Mouse (Mus musculus): Measurements from ENCODE around the gene Echdc1. TPM values are rescaled to one million over a fixed set of nuclear protein-coding genes. Genes with fewer than 3 reads are reported as not detected.

Gene Echdc1
- polyA plus RNA-seq, 1 experiment from 2014 or later, result 20.3 TPM

DNA sequence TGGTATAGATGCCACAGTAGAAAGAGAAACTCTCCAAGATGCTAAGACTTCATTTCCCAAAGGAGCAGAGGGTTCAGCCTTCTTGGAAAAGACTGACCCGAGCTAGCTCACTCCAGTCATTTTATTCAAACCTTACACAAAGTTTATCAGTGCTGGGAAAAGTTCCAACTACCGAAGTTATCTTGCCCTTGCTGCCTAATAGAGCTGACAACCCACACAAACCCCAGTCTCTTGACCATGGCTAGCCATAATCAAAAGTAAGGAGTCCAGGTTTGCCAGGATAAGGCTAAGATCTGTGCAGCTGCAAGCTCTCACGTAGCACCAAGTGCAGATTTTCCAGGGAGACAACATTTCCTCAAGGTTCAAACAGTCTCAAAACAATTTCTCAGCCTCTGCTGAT, 39.6 kb downstream of the Echdc1 start:
- Histone ChIP-seq H3K4me3 (ENCODE audit: low read depth, low read length) (no peak overlapping the region), H3K27me3 (replicated peaks; ENCODE audit: control insufficient read depth, insufficient read depth, low read length) (no peaks in the 10 kb centered on the region), H3K9me3 (ENCODE audit: control insufficient read depth) (no peaks in the 10 kb centered on the region), H3K27ac (ENCODE audit: low read depth, low read length) (no peak overlapping the region), H3K9ac (ENCODE audit: low read depth, low read length) (no peak overlapping the region), H3K36me3 (ENCODE audit: control insufficient read depth, insufficient read depth) (peaks cover under 1% of the 10 kb centered on the region; the same call in 1 of the 2 replicates), H3K4me1 (replicated peaks; ENCODE audit: control insufficient read depth, insufficient read depth, low read length) (no peaks in the 10 kb centered on the region), H3K4me2 (replicated peaks; ENCODE audit: low read depth) (no peak overlapping the region)
- 77% methylated on average over 3 of the region's 3 CpGs for WGBS
- no peak for TF ChIP-seq CTCF (IDR thresholded peaks at IDR 0.05; ENCODE audit: low read depth)
- ATAC-seq, result no peak

DNA sequence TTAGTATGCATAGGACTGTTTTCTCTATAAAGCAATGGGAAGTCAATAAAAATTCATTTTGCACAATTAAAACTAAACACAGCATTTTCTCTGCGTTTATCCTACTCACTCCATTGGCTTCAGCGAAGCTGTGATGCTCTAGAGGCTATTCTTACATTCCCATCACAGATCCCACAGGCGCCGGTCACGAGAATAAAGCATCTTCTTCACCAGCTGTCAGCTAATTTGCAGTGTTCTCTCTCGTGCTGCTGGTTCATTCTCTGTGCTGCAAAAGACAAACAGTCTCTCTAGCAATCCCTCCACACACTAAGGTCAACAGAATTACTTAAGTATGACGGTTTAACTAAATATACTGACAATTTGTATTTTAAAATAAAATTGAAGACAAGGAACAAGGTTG, 41.2 kb downstream of the Echdc1 start:
- ATAC-seq, result no peak
- Histone ChIP-seq H3K36me3 (ENCODE audit: control insufficient read depth, insufficient read depth) (no peaks in the 10 kb centered on the region), H3K9ac (ENCODE audit: low read depth, low read length) (no peak overlapping the region), H3K4me3 (ENCODE audit: low read depth, low read length) (no peak overlapping the region), H3K9me3 (ENCODE audit: control insufficient read depth) (no peaks in the 10 kb centered on the region), H3K27me3 (replicated peaks; ENCODE audit: control insufficient read depth, insufficient read depth, low read length) (no peaks in the 10 kb centered on the region), H3K4me1 (replicated peaks; ENCODE audit: control insufficient read depth, insufficient read depth, low read length) (no peaks in the 10 kb centered on the region), H3K4me2 (replicated peaks; ENCODE audit: low read depth) (no peak overlapping the region), H3K27ac (ENCODE audit: low read depth, low read length) (no peak overlapping the region)
- no peak for TF ChIP-seq CTCF (IDR thresholded peaks at IDR 0.05; ENCODE audit: low read depth)
- 62% methylated on average over 7 of the region's 7 CpGs for WGBS

GRCm38 (mm10) chr10:29361095-29361463, 48.1 kb downstream of the Echdc1 start:
- Histone ChIP-seq H3K9ac (ENCODE audit: low read depth, low read length) (peak overlapping the region; percentile 99), H3K9me3 (ENCODE audit: control insufficient read depth) (no peaks in the 10 kb centered on the region), H3K36me3 (ENCODE audit: control insufficient read depth, insufficient read depth) (no peaks in the 10 kb centered on the region), H3K4me1 (replicated peaks; ENCODE audit: control insufficient read depth, insufficient read depth, low read length) (peaks cover 9% of the 10 kb centered on the region; the same call in 1 of the 2 replicates), H3K27ac (ENCODE audit: low read depth, low read length) (peak overlapping the region; percentile 99), H3K27me3 (replicated peaks; ENCODE audit: control insufficient read depth, insufficient read depth, low read length) (no peaks in the 10 kb centered on the region), H3K4me3 (ENCODE audit: low read depth, low read length) (peak overlapping the region; percentile 94), H3K4me2 (replicated peaks; ENCODE audit: low read depth) (peak overlapping the region; percentile 75)
- no peak for TF ChIP-seq CTCF (IDR thresholded peaks at IDR 0.05; ENCODE audit: low read depth)
- ATAC-seq, result no peak
- under 1% methylated on average over 6 of the region's 6 CpGs for WGBS

DNA sequence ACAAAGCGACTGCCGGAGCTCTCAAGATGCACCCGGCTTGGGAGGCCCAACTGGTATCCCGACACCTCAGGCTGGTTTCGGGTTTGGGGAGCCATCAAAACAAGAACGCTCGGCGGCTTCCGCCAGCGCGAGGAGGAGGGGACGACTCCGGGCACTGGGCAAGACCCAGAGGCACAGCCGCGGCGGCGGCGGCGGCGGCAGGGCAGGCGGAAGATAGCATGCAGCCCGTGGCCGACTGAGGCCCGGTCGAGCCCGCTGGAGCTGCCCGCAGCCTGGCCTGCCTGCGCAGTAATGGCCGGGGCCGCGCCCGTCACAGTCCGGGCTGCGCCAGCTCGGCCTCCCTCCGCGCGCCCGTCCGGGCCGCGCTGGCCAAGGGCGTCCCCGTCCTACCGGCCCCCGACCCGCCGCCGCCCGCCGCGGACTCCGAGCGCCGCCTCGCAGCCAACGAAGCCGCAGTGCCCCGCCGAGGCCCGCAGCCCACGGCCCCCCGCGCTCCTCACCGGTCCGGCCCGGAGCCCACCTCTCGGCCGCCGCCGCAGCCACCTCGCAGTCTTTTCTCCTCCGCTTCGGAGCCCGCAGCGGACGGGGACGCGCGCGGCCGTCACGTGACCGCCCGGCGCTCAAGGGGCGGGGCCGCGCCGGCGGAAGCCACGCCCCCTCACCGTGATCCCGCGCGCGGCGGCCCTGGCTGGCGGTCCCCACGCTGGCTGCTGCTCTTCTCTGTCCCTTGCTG, 48.7 kb downstream of the Echdc1 start:
- peak; percentile 99 for ATAC-seq
- H3K9ac ChIP-seq (ENCODE audit: low read depth, low read length), result peak overlapping the region; percentile 99
- peak overlapping the region; percentile 99 for H3K27ac ChIP-seq (ENCODE audit: low read depth, low read length)
- TF ChIP-seq CTCF (IDR thresholded peaks at IDR 0.05; ENCODE audit: low read depth), result no peak
- H3K9me3 ChIP-seq (ENCODE audit: control insufficient read depth), result no peaks in the 10 kb centered on the region
- no peaks in the 10 kb centered on the region for H3K36me3 ChIP-seq (ENCODE audit: control insufficient read depth, insufficient read depth)
- H3K4me1 ChIP-seq (replicated peaks; ENCODE audit: control insufficient read depth, insufficient read depth, low read length), result peaks cover 9% of the 10 kb centered on the region; the same call in 1 of the 2 replicates
- peak overlapping the region; percentile 75 for H3K4me2 ChIP-seq (replicated peaks; ENCODE audit: low read depth)
- peak overlapping the region; percentile 94 for H3K4me3 ChIP-seq (ENCODE audit: low read depth, low read length)
- under 1% methylated on average over 77 of the region's 100 CpGs for WGBS
- no peaks in the 10 kb centered on the region for H3K27me3 ChIP-seq (replicated peaks; ENCODE audit: control insufficient read depth, insufficient read depth, low read length)

DNA sequence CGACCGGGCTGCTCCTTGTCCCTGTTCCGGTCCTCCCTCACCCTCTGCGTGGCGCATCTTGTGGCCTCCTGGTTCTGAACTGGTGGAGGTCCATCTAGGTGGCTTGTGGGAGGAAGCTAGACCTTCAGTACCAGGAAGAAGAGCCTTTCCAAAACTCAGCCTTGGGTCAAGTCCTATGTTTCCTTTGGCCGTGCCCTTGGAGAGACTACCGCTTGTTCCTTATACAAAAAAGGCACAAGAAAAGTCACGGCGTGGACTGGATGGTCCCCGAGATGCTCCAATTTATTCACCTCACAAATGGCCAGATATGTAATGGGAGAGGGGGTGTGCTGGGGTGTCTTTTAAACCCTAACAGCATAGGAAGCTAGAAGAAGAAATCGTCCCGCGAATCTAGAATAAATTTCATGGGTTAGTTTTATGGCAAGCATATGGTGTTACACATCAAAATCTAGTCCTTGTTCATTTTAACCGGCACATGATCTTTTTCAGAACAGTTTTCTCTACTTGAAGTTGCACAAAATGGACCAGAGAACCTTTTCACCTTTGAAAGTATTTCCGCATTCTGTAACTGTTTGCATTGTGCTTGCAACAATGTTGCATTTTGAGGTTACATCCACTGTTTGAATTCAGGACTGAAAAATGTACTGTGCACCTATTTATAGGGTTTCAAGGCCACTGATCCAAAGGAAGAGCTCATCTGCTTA, 49.4 kb downstream of the Echdc1 start, which contains the start of gene Rnf146:
TSS of gene Rnf146 (minus strand) at position 246 of the 704 bp plus-strand sequence.
- Histone ChIP-seq H3K9me3 (ENCODE audit: control insufficient read depth) (no peaks in the 10 kb centered on the region), H3K9ac (ENCODE audit: low read depth, low read length) (peak within 1 kb of the TSS; percentile 99), H3K27me3 (replicated peaks; ENCODE audit: control insufficient read depth, insufficient read depth, low read length) (no peaks in the 10 kb centered on the region), H3K4me1 (replicated peaks; ENCODE audit: control insufficient read depth, insufficient read depth, low read length) (peaks cover 9% of the 10 kb centered on the region; the same call in 1 of the 2 replicates), H3K27ac (ENCODE audit: low read depth, low read length) (peak within 1 kb of the TSS; percentile 99), H3K36me3 (ENCODE audit: control insufficient read depth, insufficient read depth) (no peaks in the 10 kb centered on the region), H3K4me3 (ENCODE audit: low read depth, low read length) (peak within 1 kb of the TSS; percentile 94), H3K4me2 (replicated peaks; ENCODE audit: low read depth) (peak within 1 kb of the TSS; percentile 75)
- ATAC-seq, result no peak; the same call in 1 of the 2 replicates
- no peak for TF ChIP-seq CTCF (IDR thresholded peaks at IDR 0.05; ENCODE audit: low read depth)
- 5% methylated on average over 15 of the region's 15 CpGs for WGBS

DNA sequence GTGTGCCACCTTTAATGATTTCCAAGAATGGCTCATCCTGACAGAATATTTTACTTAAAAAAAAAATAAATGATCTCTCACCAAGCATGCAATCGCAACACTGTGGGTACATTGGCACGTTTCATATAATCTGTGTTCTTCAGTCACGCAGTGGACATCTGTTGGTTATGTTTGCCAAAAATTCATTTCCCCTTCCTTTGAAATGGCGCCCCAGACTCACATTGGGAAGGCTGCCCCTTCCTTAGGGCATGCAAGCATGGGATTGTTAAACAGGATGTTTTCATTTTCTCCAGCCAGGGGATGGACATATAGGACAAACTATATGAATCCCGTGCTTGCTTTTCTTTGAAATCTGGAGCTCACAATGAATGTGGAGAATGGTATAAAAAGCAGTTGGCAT, 61.1 kb downstream of the Echdc1 start:
- no peak for ATAC-seq
- Histone ChIP-seq H3K27me3 (replicated peaks; ENCODE audit: control insufficient read depth, insufficient read depth, low read length) (no peaks in the 10 kb centered on the region), H3K9ac (ENCODE audit: low read depth, low read length) (no peak overlapping the region), H3K27ac (ENCODE audit: low read depth, low read length) (no peak overlapping the region), H3K9me3 (ENCODE audit: control insufficient read depth) (no peaks in the 10 kb centered on the region), H3K4me3 (ENCODE audit: low read depth, low read length) (no peak overlapping the region), H3K4me1 (replicated peaks; ENCODE audit: control insufficient read depth, insufficient read depth, low read length) (no peaks in the 10 kb centered on the region), H3K4me2 (replicated peaks; ENCODE audit: low read depth) (no peak overlapping the region), H3K36me3 (ENCODE audit: control insufficient read depth, insufficient read depth) (no peaks in the 10 kb centered on the region)
- TF ChIP-seq CTCF (IDR thresholded peaks at IDR 0.05; ENCODE audit: low read depth), result no peak
- 79% methylated on average over 5 of the region's 5 CpGs for WGBS

All from intestine, postnatal 0 days (tissue).